Mouse (Mus musculus) hematopoietic stem cell, adult 5-6 weeks (primary cell): Measurements from ENCODE around the gene Cops2. TPM values are rescaled to one million over a fixed set of nuclear protein-coding genes. Genes with fewer than 3 reads are reported as not detected.

Source experiments
- ATAC-seq, 2 experiments: fragments of 125-278 bp in 1 of 2; replicated peaks in 1 of 2; 2 replicates each; pipeline ENCODE4 v1.8.0; 2016 to 2017; ENCODE audit warnings: inconsistent platforms in 2 of 2, mild to moderate bottlenecking in 2 of 2, moderate number of reproducible peaks in 2 of 2, low read depth in 1 of 2, moderate TSS enrichment in 1 of 2; ENCODE audit not compliant: low FRiP score in 2 of 2, poor library complexity in 2 of 2, severe bottlenecking in 2 of 2, insufficient read depth in 1 of 2, low TSS enrichment in 1 of 2
- total RNA-seq: library from RNA; stranded (forward); fragments of 172-1452, 232-1000 nt; gene quantifications from 2 replicates; pipeline ENCODE4 v1.2.3, GENCODE M21; 2017

Cops2 gene
- total RNA-seq, 1 experiment from 2014 or later = 193 TPM

- ATAC-seq = peak; percentile 56 to 75
Observed at GRCm38 (mm10) chr2:125791485-125791885, 67.5 kb downstream of the Cops2 start.

- no peak for ATAC-seq
Observed at GRCm38 (mm10) chr2:125790242-125790641, 68.7 kb downstream of the Cops2 start.

DNA sequence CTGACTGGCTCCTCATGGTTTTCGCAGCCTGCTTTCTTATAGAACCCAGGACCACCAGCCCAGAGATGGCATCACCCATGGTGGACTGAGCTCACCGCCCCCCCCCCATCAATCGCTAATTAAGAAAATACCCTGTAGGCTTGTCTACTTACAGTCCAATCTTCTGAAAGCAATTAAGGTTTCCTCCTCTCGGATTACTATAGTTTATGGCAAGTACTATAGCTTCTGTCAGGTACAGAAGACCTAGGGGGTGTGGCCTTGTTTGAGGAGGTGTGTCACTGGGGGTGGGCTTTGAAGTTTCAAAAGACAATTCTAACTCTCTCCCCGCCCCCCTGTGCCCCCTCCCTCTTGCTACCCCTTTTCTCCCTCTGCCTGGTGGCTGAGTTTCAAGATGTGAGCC is 69.7 kb downstream of the Cops2 start:
- ATAC-seq = no peak

DNA sequence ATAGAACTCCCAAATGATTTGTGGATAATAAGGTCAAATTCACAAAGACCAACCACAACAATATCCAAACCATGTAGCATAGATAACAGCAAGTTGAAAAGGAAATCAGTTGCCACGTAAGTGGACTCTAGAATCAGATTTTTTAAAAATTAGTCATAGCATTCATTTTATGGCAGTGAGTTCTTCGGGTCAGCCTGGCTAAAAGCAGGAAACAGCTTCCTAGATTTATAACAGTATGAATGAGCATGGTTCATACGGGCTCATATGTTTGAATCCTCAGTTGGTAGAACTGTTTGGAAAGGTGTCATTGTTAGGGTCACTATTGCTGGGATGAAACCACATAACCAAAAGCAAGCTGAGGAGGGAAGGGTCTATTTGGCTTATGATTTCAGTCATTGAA is 70.2 kb downstream of the Cops2 start:
- ATAC-seq = no peak

DNA sequence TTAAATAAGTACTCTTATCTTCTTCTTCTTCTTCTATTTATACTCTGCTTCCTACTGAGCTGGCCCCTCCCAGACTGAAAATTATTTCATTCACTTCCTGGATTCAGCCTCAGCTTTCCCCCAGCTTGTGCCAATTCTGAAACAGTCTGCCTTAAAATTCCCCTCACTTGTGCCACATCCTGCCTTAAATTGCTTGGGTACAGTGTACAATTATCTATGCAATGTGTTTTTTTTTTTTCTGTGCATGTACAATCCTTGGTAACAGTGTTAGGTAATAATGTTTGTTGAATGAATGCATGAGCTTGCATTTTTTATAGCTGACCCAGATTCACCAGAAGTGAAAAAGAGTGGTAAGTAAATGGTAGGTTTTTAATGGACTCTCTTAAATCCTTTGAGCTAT is 70.6 kb downstream of the Cops2 start:
- ATAC-seq = no peak

- ATAC-seq = no peak
Observed at GRCm38 (mm10) chr2:125785021-125785420, 73.9 kb downstream of the Cops2 start.

DNA sequence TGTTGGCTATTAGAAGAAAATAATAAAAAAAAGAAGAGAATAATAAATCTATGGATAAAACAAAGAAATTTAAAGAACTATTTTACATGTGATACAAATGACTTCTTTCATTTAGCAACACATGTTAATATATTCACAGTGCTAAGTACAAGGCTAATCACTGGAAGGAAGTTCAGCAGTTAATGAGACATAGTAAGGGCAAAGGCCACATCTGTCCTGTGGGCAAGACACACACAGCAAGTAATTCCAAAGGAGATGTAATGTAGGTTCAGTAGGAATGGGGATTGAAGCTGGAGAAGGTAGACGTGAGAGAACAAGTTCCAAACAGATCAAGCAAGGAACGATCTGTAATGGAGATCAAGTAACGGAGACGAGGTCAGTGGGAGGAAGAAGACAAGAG is 74.5 kb downstream of the Cops2 start:
- ATAC-seq = no peak

DNA sequence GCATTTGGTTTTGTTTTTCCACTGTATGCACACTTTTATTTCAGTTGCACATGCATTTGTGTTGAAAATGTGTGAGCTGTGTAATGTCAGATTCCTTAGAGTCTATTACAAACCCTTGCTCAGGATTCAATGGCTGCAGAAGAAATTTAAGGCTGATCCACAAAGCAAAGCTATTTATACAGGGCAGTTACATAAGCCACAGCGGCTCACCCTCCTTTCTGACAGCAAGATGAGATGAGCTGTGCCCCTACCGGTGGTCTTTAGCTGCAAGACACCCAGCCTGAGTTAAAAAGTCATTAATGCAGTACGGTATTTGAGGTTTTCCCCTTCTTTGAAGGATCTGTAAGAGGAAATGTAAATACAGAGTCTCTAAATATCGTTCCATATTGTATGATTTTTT is 75.1 kb downstream of the Cops2 start:
- no peak for ATAC-seq

GRCm38 (mm10) chr2:125782719-125783109 is 76.2 kb downstream of the Cops2 start, which contains the start of gene Secisbp2l:
Secisbp2l (minus strand) TSS chr2:125782870.
- peak; percentile 86 to 95 for ATAC-seq

DNA sequence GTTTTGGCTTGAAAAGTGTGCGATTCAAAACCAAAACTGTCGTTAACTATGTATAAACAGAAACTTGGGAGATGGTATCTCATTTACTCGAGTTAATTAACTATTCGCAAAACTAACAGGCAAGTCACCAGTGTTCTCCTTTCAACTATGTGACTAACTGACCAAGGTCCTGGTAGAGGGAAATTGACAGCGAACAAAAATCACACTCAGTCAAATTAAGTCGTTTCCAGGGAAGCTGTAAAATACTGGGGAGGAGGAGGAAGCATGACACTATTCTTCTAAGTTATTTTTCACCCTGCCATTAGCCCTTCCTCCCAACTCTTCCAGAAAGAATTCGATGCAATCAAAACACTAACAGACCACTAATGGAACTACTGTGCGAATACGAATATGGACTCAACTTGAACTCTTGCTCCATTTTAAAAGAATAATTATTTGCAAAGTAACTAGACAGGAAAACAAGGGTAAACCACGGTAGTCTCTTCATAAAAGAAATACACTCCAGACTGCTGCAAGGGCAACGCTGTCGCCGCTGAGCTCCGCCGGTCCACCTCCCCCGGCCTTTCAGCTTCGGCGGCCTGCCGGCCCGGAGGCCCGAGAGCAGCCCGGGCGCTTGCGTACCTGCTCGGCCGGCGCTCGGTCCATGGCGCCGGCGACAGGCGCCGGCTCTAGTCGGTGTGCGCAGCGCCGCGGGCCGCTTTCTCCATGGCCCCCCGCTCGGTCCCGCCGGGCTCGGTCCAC is 76.8 kb downstream of the Cops2 start:
- no peak for ATAC-seq

GRCm38 (mm10) chr2:125781006-125781405 is 77.9 kb downstream of the Cops2 start:
- no peak for ATAC-seq

Other genes starting within 250 kb of the Cops2 start
- 19.8 and 20.1 TPM in 2 replicates for gene Cep152, start 234.0 kb downstream of the Cops2 start, total RNA-seq
- gene Eid1, start 186.0 kb downstream of the Cops2 start, total RNA-seq = 228 and 229 TPM in 2 replicates
- gene Shc4, start 135.0 kb downstream of the Cops2 start, total RNA-seq = 1.5 and 3.0 TPM in 2 replicates
- gene Secisbp2l, start 76.3 kb downstream of the Cops2 start, total RNA-seq = 24.8 and 25.1 TPM in 2 replicates
- gene Galk2, start within 50 bp of the Cops2 start, total RNA-seq = 38.5 and 53.4 TPM in 2 replicates
- not detected in 2 replicates for gene Fgf7, start 175.5 kb upstream of the Cops2 start, total RNA-seq